Mouse (Mus musculus) testis, adult 2 months (tissue): ENCODE data around the gene Zc3h10. TPM values are rescaled to one million over a fixed set of nuclear protein-coding genes. Genes with fewer than 3 reads are reported as not detected.

Experiments used
- H3K27ac ChIP-seq: fragments of 200-500 bp; 2 replicates; pipeline ENCODE4 v1.5.1; 2012; ENCODE audit warnings: low read depth, low read length; ENCODE audit not compliant: control insufficient read depth, insufficient read depth
- H3K27me3 ChIP-seq: fragments of 200-500 bp; 2 replicates; pipeline ENCODE4 v1.6.1; 2012; ENCODE audit warnings: mild to moderate bottlenecking, low read length, moderate library complexity; ENCODE audit not compliant: control insufficient read depth, insufficient read depth
- H3K36me3 ChIP-seq: fragments of 200-500 bp; 2 replicates; pipeline ENCODE4 v1.6.1; 2012; ENCODE audit warnings: mild to moderate bottlenecking, low read length; ENCODE audit not compliant: control insufficient read depth, insufficient read depth
- H3K4me1 ChIP-seq: fragments of 200-500 bp; 2 replicates; pipeline ENCODE4 v1.6.1; 2012; ENCODE audit warnings: low read length; ENCODE audit not compliant: control insufficient read depth, insufficient read depth
- H3K4me3 ChIP-seq: fragments of 200-500 bp; 2 replicates; pipeline ENCODE4 v1.5.1; 2012; ENCODE audit warnings: low read depth, mild to moderate bottlenecking, low read length, moderate library complexity, mixed read lengths; ENCODE audit not compliant: control insufficient read depth
- CTCF ChIP-seq: fragments of 200-500 bp; IDR thresholded peaks from 2 replicates; pipeline ENCODE4 v1.5.1; 2012; ENCODE audit warnings: low read depth, mild to moderate bottlenecking, inconsistent platforms, low read length, moderate library complexity; ENCODE audit not compliant: control insufficient read depth, insufficient read depth, insufficient replicate concordance
- POLR2A ChIP-seq: fragments of 200-500 bp; IDR thresholded peaks from 2 replicates; pipeline ENCODE4 v1.6.1; 2012; ENCODE audit warnings: low read depth, mild to moderate bottlenecking, inconsistent platforms, low read length, moderate library complexity; ENCODE audit not compliant: control insufficient read depth
- polyA plus RNA-seq: library from polyadenylated mRNA; depleted of rRNA; stranded (reverse); fragments of >200 nt; gene quantifications from 2 replicates; pipeline ENCODE4 v1.2.3, GENCODE M21; 2012; rRNA removed

Gene Zc3h10
- polyA plus RNA-seq: 29.9 and 33.9 TPM in 2 replicates

DNA sequence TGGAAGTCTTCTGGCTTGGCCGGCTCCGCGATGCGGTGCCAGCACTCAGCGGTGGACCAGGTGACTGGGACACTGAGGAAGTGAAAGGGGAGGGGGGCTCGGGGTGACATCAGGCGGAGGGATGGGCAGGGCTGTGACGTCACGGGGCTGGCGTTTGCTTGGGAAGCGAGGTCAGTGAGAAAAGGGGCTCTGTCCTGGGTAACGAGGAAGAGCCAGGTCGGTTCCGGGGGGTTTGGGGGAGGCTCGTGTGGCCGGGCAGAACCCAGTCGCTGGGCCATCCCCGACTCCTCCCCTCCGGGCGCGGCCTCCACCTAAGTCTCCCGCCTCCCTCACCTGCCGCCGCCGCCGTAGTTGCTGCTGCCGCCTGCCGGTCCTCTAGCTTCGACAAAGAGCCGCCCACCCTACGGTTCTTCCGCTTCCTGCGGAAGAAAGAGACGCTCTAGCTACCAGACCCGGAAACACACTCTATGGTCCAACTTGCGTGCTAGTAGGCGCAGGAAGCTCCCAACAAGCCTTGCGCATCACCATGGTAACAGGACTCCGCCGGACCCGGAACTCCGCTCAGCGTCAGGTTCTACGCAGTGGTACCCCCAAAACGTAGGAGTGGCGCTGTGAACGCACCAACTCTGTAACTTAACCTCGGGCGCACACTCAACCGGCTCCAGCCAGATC, at the start of gene Zc3h10:
TSS of gene Zc3h10 (minus strand) at position 414 of the 672 bp plus-strand sequence.
- TF ChIP-seq CTCF: no peak
- peak; percentile 67 for TF ChIP-seq POLR2A
- Histone ChIP-seq H3K4me3 (peak within 1 kb of the TSS; percentile 91), H3K4me1 (no peaks in the 10 kb centered on the region), H3K27ac (peak within 1 kb of the TSS; percentile 96), H3K36me3 (peaks cover 11% of the 10 kb centered on the region), H3K27me3 (no peaks in the 10 kb centered on the region)

DNA sequence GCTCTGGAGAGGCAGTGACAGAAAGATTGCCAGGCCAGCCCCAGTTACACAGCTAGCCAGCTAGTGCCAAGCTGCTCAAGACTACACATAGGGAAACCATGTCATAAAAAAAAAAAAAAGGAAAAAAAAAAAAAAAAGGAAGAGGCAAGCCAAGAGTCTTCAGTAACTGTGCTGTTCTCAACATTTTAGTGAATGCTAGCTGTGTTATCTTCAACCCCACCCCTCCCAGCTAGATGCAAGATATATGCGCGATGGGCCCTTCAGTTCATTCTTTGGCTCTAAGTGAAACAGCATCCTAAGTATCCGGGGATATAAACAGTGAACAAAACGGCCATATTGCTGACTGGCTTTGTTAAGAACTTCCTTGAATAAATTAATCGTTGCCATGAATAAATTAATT, 45.2 kb upstream of the Zc3h10 start:
- H3K27me3 ChIP-seq: no peaks in the 10 kb centered on the region; the same call in 1 of the 2 replicates
- TF ChIP-seq CTCF (no peak), POLR2A (no peak)
- no peaks in the 10 kb centered on the region for H3K36me3 ChIP-seq
- peaks cover 12% of the 10 kb centered on the region for H3K4me1 ChIP-seq
- H3K27ac ChIP-seq: no peak overlapping the region
- no peak overlapping the region for H3K4me3 ChIP-seq

DNA sequence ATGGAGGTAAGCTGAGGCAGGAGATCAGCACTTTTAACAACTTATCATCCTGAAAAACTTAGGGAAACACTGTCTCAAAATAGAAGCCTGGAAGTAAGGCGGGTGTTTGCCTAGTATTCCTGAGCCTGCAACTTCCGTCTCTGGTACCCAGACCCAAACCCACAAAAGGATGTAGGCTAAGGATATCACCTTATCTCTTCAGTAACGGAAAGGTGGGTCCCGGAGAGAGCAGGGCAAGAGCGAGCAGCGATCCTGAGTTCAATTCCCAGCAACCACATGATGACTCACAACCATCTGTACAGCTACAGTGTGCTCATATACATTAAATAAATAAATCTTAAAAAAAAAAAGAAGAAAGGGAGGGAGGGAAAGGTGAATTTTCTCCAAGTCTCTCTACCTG, 43.9 kb upstream of the Zc3h10 start:
- H3K27ac ChIP-seq: no peak overlapping the region
- H3K27me3 ChIP-seq: no peaks in the 10 kb centered on the region; the same call in 1 of the 2 replicates
- H3K36me3 ChIP-seq: no peaks in the 10 kb centered on the region
- H3K4me3 ChIP-seq: no peak overlapping the region
- H3K4me1 ChIP-seq: peaks cover 12% of the 10 kb centered on the region
- TF ChIP-seq CTCF (no peak), POLR2A (no peak)

DNA sequence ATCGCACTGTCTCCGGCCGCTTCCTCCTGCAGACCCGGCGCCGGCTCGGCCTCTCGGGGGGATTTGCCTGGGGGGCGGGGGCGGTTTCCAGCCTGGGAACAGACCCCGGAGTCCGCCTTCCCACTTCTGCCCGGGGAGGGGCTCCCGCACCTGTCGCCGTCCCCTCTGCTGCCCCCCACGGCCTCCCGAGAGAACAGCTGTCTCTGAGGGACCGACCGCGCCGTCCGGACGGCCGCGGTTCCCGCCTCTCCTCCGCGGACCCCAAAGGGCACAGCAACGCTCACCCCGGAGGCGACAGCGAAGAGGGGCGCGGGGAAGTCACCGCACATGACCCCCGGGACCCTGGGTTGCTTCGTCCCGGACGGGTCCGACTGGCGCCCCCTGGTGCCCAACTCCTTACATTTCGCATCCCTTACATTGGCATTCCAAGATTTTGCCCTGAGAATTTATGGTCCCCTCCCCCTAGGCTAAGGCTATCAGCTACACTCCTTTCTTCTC, 42.7 kb upstream of the Zc3h10 start:
- H3K36me3 ChIP-seq: no peaks in the 10 kb centered on the region

DNA sequence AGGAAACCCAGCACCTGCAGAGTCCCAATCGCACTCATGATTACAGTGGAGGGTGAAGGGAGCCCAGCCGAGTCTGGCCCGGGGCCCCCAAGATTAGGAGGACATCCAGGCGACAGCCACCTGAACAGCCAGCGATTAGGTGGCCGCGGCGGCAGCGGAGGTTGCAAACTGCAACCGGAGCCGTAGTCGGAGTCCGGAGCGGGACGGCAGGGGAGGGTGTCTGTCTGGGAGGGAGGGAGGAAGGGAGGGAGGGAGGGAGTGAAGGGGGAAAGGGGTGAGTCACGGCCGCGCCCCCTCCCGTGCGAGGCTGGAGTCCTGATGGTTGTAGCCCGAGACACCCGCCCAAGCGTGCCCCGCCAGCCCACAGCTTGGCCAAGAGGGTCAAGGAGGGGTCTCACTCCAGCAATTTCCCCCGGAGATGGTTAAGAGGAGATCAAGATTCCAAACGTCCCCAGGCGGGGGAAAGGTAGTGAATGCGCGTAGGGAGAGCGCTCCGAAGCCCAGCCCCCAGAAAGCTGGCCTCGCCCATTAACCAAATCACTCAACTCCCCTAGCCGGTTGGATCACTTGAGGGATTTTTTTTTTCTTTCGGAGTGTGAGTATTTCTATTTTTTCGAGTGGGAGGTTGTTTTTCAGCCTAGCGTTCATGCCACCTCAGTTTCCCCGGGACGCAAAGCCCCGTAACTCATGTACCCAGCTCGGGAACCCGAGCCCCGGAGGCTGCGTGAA, 42.1 kb upstream of the Zc3h10 start, which contains the start of gene Erbb3:
TSS of gene Erbb3 (minus strand) at position 189 of the 729 bp plus-strand sequence.
- H3K27ac ChIP-seq: no peak within 1 kb of the TSS
- H3K36me3 ChIP-seq: no peaks in the 10 kb centered on the region
- peak within 1 kb of the TSS; percentile 87 for H3K4me3 ChIP-seq
- H3K4me1 ChIP-seq: peaks cover 12% of the 10 kb centered on the region
- no peaks in the 10 kb centered on the region; the same call in 1 of the 2 replicates for H3K27me3 ChIP-seq
- TF ChIP-seq CTCF: no peak
- no peak for TF ChIP-seq POLR2A

More for the DNA sequence above, 42.7 kb upstream of the Zc3h10 start:
- TF ChIP-seq POLR2A (no peak), CTCF (peak; percentile 58; the same call in 1 of the 2 replicates)
- Histone ChIP-seq H3K4me1 (peaks cover 12% of the 10 kb centered on the region), H3K27ac (no peak overlapping the region), H3K4me3 (peak overlapping the region; percentile 87), H3K27me3 (no peaks in the 10 kb centered on the region; the same call in 1 of the 2 replicates)

DNA sequence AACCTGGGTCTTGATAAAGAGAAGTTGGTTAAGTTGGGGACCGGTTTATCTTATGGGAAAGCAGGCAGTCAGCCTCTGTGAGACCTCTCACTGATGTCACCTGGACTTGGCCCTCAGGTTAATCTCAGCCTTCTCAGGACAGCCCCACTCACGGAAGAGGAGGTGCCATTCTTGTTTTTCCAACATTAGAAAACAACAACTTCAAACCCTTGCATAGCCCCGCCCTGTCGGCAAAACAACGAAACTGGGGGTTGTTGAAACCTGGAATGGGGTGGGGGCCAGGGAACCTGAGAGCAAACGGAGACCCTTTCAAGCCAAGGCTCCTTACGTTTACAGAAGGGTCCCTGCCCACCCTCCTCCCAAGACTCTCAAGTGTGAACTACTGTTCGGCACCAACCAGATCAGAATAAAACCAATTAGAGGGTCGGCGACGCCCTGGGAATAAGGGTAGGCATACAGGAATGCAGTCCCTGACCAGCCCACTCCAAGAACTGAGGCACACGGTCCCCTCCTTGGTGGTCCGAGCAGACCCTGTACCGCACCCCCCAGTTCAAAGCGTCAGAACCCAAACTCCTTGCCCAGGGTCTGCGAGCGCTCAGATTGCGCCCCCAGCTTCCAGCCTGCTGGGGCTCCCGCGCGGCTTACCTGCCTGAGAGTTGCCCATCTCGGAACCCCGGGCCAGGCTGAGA, 41.3 kb upstream of the Zc3h10 start:
- H3K4me1 ChIP-seq: peaks cover 18% of the 10 kb centered on the region
- no peak overlapping the region for H3K27ac ChIP-seq
- no peak overlapping the region; the same call in 1 of the 2 replicates for H3K4me3 ChIP-seq
- no peak for TF ChIP-seq POLR2A
- no peak for TF ChIP-seq CTCF
- H3K27me3 ChIP-seq: no peaks in the 10 kb centered on the region; the same call in 1 of the 2 replicates
- no peaks in the 10 kb centered on the region for H3K36me3 ChIP-seq
